Mouse (Mus musculus): ENCODE measurements around the gene Tmem56. TPM values are rescaled to one million over a fixed set of nuclear protein-coding genes. Genes with fewer than 3 reads are reported as not detected.
A peak's percentile ranks its signal among the peaks of the same experiment; 100 is the strongest.

The Tmem56 gene
- polyA plus RNA-seq, 1 experiment = 1.7 TPM

DNA sequence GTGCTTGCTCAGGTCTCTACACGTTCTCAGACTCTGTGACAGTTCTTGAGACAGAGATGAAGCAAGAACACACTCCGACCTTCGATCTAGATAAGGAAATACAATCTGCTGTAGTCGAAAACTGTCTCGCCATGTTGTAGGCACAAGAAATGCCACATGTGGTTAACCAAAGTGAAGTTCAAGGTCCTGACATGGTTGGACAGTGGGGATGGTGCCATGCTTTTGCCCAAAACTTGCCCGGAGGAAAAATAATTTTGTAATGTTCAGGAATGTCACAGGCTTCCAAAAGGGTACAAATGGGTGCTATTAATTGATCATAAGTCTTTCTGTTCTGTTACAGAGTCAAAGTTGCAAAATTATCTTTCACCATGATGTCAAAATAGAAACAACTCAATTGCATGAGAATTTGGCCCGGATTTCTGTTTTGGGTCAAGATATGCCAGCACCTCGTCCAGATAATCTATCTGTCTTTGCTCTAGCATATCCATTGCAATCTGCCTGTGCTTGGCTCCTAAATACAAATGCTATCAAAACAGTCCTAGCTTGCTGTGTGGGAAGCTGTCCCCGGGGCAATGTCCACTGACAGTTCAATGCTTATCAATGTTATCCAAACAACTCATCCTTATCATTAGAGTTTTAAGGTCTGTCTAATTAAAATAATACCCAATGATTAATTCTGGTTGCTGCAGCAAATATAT is 108.5 kb downstream of the Tmem56 start:
- 73% methylated on average over 9 of the region's 9 CpGs for WGBS

DNA sequence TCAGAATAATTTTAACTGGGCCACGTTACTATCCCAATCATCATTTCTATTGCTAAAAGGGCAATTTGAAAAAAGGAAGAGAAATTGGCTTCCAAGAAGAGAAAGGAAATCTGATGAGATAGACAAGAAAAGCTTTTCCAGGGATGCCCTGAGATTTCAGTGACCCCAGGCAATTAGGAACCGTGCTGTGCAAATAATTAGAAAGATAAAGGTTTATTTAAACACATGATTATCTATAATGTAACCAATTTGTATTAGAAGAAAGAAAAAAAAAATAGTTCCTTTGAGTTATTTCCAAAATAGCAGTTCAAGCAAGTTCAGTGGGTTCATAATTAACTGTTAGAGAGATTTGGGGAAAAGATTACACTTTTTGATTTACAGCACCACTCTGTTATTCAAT is 110.2 kb downstream of the Tmem56 start:
- 95% methylated on average over 2 of the region's 2 CpGs for WGBS

More for the DNA sequence above, 108.5 kb downstream of the Tmem56 start:
- DNase-seq (ENCODE audit: low read depth, low spot score) = no peak

DNA sequence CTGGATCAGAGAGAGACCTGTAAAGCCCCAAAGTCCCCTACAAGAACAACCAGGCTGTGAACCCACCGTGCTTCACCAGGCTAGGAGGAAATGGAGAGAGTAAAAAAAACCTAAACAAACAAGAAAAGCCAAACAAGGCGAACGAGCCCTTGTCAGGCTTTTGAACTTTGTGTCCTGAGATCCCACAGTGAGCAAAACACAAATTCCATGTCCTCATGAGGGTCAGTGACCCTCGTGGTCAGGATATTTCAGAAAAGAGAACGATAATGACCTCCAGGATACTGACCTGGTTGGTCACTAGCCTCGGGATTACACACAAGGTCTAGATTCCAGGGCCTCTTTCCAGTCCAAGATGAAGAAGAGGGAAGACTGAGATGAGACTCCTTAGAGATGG is 111.0 kb downstream of the Tmem56 start:
- 19% methylated on average over 6 of the region's 6 CpGs for WGBS
- DNase-seq (ENCODE audit: low read depth, low spot score) = no peak

More for the DNA sequence above, 110.2 kb downstream of the Tmem56 start:
- no peak for DNase-seq (ENCODE audit: low read depth, low spot score)

DNA sequence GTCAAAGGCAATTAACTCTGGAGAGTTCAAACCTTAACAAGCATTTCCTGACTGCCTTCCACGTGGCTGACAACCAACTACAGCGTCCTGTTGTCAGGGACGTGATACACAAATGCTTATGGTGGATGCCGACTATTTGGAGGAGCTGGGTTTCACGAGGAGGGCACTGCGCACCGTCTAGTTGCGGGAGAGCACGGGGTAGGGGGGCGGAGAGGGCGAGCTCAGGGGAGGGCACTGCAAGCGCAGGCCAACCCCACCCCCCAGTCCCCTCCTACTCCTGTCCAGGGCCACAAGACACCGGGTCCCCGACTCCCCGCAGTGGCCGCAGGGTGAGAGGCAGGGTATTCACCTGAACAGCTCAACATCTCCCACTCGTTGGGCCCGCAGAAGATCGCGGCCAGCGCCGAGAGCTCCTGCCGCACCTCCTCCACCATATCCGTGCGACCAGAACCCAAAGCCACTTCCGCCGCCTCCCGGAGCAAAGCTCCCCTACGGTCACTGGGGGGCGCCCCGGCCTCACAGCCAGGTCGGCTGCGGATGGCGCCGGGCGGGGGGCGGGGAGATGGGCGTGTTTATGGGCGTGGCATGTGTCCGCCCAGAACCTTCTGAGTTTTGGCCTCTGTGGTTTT is 111.5 kb downstream of the Tmem56 start, which contains the start of gene Rwdd3:
Rwdd3 (minus strand) TSS at position 453 of the 629 bp plus-strand sequence.
- peak; percentile 67 for DNase-seq (ENCODE audit: low read depth, low spot score)
- under 1% methylated on average over 40 of the region's 40 CpGs for WGBS

DNA sequence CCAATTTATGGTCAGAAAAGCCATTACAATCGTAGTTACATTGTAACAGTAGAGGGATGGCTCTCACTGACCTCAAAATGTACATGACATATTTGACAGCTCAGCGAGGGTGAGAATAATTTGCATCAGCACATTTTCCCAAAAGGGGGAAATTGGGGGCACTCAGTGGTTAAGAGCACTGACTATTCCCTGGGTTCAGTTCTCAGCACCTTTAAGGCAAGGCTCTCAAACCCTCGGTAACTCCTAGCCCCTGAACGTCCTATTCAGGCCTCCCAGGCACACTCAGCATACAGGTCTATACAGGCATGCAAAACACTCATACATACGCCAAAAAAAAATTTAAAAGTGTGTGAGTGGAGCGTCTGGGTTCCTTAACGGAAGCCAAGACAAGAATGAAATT is 112.3 kb downstream of the Tmem56 start:
- WGBS = 49% methylated on average over 7 of the region's 7 CpGs

DNA sequence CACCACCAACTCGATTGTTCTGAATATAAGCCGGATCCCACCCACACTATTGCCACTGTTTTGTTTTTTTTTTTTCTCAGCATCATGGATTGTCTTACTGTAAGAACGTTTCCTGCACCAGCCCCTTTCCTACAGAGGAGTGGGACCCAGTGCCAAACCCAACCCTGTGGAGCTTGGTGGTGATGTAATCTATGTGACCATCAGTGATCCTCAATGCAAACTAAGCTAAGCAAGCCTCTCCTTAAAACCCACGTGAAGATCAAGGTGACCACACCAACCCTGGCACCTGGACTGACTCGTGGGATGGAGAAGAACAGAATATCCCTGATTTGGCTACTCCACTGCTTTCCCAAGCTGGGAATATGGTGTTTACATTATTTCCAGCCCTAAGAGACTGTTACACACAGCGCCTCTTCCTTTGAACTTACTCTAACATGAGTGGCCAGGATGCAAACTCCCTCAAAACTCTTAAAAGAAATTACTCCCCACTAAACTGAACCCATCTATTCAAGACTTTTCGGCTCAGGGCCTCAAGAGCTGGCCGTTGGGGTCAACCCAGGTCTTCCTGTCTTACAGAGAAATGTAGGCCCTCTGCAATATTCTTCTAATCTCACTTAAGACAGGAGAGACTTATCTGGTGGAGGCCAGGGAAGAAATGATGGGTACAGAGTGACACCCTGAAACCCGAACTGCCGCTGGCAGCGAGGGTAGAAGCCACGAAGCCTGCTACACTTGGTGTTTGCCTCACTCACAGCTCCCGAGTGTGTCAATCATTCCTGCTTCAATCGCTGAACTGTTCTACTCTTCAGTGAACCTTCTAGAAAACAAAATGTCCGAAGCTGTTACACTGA is 113.6 kb downstream of the Tmem56 start:
- DNase-seq (ENCODE audit: low read depth, low spot score) = no peak
- 80% methylated on average over 15 of the region's 15 CpGs for WGBS

More for the DNA sequence above, 112.3 kb downstream of the Tmem56 start:
- no peak for DNase-seq (ENCODE audit: low read depth, low spot score)

DNA sequence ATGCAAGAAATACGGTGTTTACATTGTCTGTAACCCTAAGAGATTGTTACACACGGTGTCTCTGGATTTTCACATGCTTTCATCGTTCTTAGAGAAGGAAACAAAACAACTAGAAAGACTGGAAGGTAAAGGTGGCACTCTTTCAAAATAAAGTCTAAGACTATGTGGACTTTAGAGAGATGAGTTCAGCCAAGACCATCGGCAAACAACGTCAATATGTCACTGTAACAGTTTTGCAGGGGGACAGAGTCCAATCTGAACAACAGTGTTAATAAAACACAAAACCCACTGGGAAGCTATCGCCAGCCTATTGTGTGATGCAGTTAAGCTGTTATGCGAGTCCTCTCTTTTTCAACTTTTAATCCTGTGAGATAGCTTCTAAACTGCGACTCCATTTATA is 114.3 kb downstream of the Tmem56 start:
- DNase-seq (ENCODE audit: low read depth, low spot score) = no peak
- 42% methylated on average over 8 of the region's 8 CpGs for WGBS

DNA sequence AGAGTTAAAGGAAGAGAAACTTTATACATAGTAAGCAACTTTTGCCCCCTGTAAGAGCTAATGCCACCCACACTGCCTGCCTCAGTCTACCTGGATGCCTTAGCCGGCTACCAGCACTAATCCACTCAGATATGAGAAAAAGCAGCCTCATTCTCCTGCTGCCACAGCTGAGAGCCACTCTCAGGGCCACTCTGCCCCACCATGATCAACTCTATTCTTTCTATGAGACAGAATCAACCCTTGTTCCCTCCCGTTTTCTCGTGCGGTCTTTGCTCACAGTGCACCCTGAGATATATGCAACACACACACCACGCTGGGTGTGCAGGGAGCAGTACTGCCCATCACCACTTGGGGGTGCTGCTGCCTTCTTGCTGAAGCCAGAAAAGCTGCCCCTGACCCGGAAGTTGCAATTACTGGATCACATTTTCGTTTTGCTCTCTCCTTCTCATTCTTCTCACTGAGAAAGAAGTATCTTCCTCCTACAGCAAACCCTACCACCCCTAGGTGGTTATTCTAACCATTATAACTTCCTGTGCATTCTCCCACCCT is 119.6 kb downstream of the Tmem56 start:
- 36% methylated on average over 7 of the region's 7 CpGs for WGBS
- DNase-seq (ENCODE audit: low read depth, low spot score) = no peak

DNA sequence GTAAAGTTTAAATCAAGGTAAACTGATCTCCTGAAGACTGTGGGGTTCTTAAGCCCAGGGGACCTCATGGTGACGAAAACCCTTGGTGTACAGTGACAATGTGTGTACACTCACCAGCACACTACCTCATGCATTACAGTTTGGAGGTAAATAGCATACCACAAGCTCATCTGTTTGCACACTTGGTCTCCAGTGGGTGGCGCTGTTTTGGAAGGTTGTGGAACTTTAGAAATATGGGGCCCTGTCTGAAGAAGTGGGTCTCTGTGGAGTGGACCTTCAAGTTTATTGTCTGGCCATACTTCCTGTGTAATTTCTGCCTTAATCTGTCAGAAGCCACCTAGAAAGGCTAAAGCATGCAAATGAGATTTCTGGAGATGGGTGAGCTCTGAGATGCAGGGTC is 121.2 kb downstream of the Tmem56 start:
- DNase-seq (ENCODE audit: low read depth, low spot score) = no peak
- WGBS = 68% methylated on average over 2 of the region's 2 CpGs

DNA sequence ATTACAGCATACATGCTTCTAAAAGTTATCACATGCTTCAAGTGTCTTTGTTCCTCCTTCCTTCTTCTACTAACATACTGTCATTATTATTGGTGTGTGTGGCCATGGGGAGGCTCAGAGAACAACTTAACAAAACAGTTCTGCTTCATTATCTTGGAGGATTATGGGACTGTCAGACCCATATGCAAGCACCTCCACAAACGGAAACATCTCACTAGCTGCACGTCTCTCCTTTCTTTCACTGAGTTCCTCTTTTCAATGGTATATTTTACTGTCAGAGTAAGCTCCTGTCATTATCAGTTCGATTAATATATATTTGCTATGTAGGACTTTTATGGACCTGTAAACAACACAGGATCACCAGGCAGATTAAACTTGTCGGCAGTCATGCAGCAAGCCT is 122.5 kb downstream of the Tmem56 start:
- no peak for DNase-seq (ENCODE audit: low read depth, low spot score)
- 56% methylated on average over 4 of the region's 4 CpGs for whole genome bisulfite sequencing

DNA sequence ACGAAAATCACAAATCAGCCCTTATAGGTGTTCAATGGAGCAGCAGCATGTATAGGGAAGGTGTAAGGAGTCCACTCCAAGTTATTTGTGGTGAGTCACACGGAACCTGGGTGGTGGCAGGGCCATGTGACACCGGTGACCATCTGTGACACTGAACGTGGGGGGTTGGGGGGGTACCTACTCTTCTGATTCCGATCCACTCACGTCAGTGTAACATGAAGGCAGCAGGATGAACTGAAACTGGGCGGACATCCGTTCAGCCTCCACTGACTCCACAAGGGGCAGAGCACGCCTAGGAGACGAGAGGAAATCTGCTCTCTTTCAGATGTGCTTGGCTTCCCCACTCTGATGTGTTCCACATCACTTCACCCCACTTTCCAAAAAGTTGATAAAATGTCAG is 123.3 kb downstream of the Tmem56 start:
- WGBS = 79% methylated on average over 10 of the region's 10 CpGs
- DNase-seq (ENCODE audit: low read depth, low spot score) = no peak

DNA sequence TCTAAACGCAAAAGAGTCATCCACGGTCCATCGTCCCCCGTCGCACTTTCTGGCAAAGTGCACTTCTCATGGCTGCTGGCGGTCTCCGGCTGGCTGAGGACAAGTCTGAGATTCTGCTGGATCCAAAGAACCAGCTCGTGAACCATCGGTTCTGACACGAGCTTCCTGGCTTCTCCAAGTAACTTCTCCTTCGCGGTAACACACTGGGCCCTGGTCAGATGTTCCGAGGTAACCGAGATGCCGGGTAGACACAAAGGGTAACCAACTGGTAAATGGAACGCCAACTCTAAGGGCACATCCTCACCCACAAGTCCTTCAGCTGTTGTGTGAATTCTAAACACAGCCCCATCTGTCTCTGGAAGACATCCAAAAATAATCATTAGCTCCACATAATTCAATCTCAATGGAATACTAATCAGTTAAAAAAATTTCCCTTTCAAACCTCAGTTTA is 124.0 kb downstream of the Tmem56 start:
- 94% methylated on average over 16 of the region's 16 CpGs for WGBS
- no peak for DNase-seq (ENCODE audit: low read depth, low spot score)

DNA sequence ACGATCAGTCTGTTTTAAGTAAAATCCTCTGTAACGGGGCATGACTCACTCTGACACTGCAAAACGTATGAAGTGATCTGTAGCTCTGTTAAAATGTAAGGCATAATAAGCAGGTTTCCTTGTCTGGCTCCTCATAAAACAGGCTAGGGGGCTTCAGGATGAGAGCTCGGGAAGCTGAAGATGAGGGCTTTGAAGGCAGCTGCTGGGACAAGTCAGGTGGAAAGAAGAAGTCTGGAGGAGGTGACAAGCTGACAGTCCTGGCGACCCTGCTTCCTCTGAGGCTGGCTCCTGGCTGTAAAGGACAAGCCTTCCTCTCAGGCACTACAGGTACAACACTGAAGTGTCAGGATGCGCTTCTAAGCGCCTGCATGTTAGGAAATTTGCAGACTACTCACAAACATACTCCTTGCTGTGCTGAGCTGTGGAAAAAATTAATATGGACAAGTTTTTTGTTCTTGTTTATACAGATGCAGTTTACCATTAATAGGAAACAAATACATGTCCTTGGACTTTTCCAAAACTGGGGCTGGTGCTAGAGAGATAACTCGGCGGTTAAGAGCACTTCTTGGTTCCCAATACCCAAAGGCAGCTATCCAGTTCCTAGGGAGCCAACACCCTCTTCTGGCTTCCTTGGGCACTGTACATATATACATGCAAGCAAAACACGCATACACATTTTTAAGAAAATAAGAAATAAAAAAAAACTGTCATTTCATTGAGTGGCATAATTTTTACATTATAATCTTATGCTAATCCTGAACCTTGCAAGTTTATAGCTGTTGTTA is 125.2 kb downstream of the Tmem56 start:
- DNase-seq (ENCODE audit: low read depth, low spot score) = no peak
- 82% methylated on average over 10 of the region's 10 CpGs for WGBS

DNA sequence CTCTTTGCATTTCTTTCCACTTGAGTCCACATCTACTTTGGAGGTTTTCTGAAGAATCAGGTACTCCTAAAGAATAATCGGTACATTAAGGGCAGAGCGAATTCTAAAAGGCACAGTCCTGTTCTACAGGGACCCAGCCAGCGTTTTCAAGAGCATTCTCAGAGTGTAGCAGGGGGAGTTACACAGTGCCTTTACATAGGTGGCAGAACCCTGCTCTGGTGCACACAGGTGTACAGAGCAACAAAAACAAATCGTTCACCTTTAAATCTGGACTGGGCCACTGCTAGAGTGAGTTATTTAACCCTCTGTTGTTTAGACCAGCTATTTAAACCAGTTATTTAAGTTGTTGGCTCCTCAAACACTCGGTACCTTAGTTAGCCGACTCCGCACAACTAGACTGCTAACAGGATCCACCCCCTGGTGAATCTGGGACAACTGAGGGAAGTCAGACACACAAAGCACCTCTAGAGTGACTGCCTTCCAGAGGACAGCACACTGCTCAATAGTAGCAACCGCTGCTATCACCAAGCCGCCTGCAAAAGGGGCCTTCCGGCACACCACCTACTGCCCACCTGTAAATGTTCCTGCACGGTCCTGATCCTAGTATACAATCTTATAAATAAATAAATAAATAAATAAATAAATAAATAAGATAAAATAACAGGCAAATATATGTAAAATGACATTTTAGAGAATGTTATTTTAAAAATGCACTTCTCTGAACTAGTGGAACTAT is 126.3 kb downstream of the Tmem56 start:
- DNase-seq (ENCODE audit: low read depth, low spot score) = no peak
- 84% methylated on average over 11 of the region's 11 CpGs for WGBS

DNA sequence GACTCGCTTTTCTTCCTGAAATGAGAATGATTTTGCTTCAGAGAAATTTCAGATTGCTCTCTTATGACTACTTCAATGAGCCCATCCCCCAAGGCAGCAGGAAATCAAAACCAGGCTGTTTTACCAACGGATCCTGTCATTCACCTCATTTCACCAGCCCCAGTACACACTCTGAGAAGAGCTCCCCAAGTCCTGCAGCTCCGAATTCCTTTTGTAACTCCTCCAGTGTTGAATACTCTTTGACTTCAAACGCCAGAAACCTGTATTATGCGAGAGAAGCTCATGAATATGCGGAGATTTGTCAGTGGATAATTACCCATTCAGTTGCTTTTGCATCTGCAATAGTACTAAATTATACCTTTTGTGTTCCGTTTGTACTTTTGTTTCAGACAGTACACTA is 126.9 kb downstream of the Tmem56 start:
- 70% methylated on average over 7 of the region's 7 CpGs for WGBS
- DNase-seq (ENCODE audit: low read depth, low spot score) = no peak

All from large intestine, adult 2 months (tissue).